Mouse (Mus musculus): Measurements from ENCODE around the gene Asic5.

DNA sequence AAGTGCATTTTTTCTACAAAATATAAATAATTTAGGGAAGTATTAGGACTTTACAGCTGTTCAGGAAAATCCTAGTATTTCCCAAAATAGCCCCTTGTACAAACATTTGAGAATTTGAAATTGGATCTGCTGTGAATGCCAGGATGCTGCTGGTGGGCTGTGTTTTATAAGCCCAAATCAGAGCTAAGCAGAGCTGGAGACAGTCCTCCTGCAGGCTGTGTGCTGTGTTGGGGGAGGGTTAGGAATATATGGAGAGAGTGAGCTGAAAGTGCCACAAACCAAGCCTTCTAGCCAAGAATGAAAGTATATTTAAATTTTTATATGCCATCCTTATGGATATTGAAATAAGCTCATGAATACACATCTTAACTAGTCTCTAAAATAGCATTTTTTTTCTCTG is 69.4 kb downstream of the Asic5 start:
- TF ChIP-seq ZNF384 (IDR thresholded peaks at IDR 0.05; ENCODE audit: low read depth, low read length) (no peak), MAFK (IDR thresholded peaks at IDR 0.05; ENCODE audit: insufficient read depth, low read depth, low read length) (no peak), HCFC1 (IDR thresholded peaks at IDR 0.05; ENCODE audit: borderline replicate concordance, insufficient read depth, low read length) (no peak), ZC3H11A (IDR thresholded peaks at IDR 0.05; ENCODE audit: borderline replicate concordance, low read depth, low read length) (no peak), CHD2 (IDR thresholded peaks at IDR 0.05; ENCODE audit: low read depth, low read length) (no peak)

Data from ES-E14 (cell line).